ENCODE assay signal across 9 mouse cellular contexts in genomic region chr4:152266236-152266895, GRCm38 (mm10). TPM values are rescaled to one million over a fixed set of nuclear protein-coding genes. Genes with fewer than 3 reads are reported as not detected.
DNase-seq lines count a peak whose midpoint lies in the region; ATAC-seq lines count a peak whose summit lies in the region.
"Had no signal": no experiment of that assay in that cellular context is flagged by ENCODE, and none has a peak within 500 bp of the region (broad histone marks: within the 10 kb centered on the region; RNA-seq: fewer than 3 reads in every experiment).

No protein-coding gene starts in this region.

- H3K27ac ChIP-seq in embryonic facial prominence, embryonic 14.5 days (replicated peaks; ENCODE audit: low read depth, low read length): peak overlapping the region; percentile 35
- H3K27ac ChIP-seq: limb, embryonic 12.5 days had no signal

- no peak overlapping the region for H3K9ac ChIP-seq in embryonic facial prominence, embryonic 14.5 days (ENCODE audit: low read depth, low read length)
- H3K9ac ChIP-seq: limb, embryonic 12.5 days had no signal

- no peak overlapping the region for H3K4me3 ChIP-seq in embryonic facial prominence, embryonic 14.5 days (ENCODE audit: low read depth, low read length)
- H3K4me3 ChIP-seq: limb, embryonic 12.5 days had no signal

- H3K4me1 ChIP-seq in embryonic facial prominence, embryonic 14.5 days (ENCODE audit: control insufficient read depth, insufficient read depth, low read length): peaks cover 18% of the 10 kb centered on the region

- no peak for ATAC-seq in embryonic facial prominence, embryonic 14.5 days (ENCODE audit: low read depth)

- H3K4me2 ChIP-seq in embryonic facial prominence, embryonic 14.5 days (ENCODE audit: low read depth, low read length): no peak overlapping the region
- H3K4me2 ChIP-seq: limb, embryonic 12.5 days had no signal

- no peaks in the 10 kb centered on the region for H3K9me3 ChIP-seq in embryonic facial prominence, embryonic 14.5 days (ENCODE audit: control insufficient read depth, low read length)
- H3K9me3 ChIP-seq: limb, embryonic 12.5 days had no signal

- 52% methylated on average over 10 of the region's 10 CpGs for WGBS in embryonic facial prominence, embryonic 14.5 days

- DNase-seq in adrenal gland, adult 2 months: peak; percentile 31
- no peak for DNase-seq in adrenal gland, postnatal 4 days (ENCODE audit: low spot score in 2 of 2)
- peak; percentile 55 to 63 for DNase-seq in left cerebral cortex, adult 18-20 months (ENCODE audit: low spot score in 2 of 2)
- no peak for DNase-seq in left cerebral cortex, adult 11 months (ENCODE audit: low spot score)
- DNase-seq in embryonic facial prominence, embryonic 14.5 days (ENCODE audit: low spot score): peak; percentile 39
- peak; percentile 56 for DNase-seq in heart, postnatal 4 days
- DNase-seq in embryo, embryonic 9.5 days (ENCODE audit: extremely low spot score): no peak
- no peak for DNase-seq in retina, postnatal 1 day

- H3K36me3 ChIP-seq in embryonic facial prominence, embryonic 14.5 days (ENCODE audit: control insufficient read depth, insufficient read depth, low read length): no peaks in the 10 kb centered on the region
- H3K36me3 ChIP-seq: limb, embryonic 12.5 days had no signal

- H3K27me3 ChIP-seq in embryonic facial prominence, embryonic 14.5 days (replicated peaks; ENCODE audit: control insufficient read depth, insufficient read depth, low read length): no peaks in the 10 kb centered on the region

RNA-seq across cellular contexts. Expression of gene Gpr153, which starts 7.7 kb away (rescaled TPM):
- total RNA-seq in adrenal gland, adult 2 months (2021): 1 to 10 TPM; 3.5 to 8.3 TPM
- polyA plus RNA-seq in adrenal gland, adult 2 months (2012; rRNA removed): 16.6 and 22.4 TPM in 2 replicates
- 10 to 100 TPM; 13.9 to 15.5 TPM for total RNA-seq in adrenal gland, postnatal 4 days (2021)
- total RNA-seq in left cerebral cortex, adult 18-20 months (2021): 10 to 100 TPM; 26.8 to 33.4 TPM
- polyA plus RNA-seq in embryonic facial prominence, embryonic 14.5 days (2014; fragmentation: Nextera tagmentation; extraction: Ambion mirVana): 36.7 and 40.7 TPM in 2 replicates
- 10 to 100 TPM; 30.1 to 30.6 TPM for total RNA-seq in heart, postnatal 4 days (2021)

RNA-seq across cellular contexts. Expression of gene Hes3, which starts 25.1 kb away (rescaled TPM):
- not detected for total RNA-seq in adrenal gland, adult 2 months (2021)
- polyA plus RNA-seq in adrenal gland, adult 2 months (2012; rRNA removed): 0.30 TPM in 1 of 2 replicates, not detected in the other
- not detected for total RNA-seq in adrenal gland, postnatal 4 days (2021)
- total RNA-seq in left cerebral cortex, adult 18-20 months (2021): not detected
- not detected in 2 replicates for polyA plus RNA-seq in embryonic facial prominence, embryonic 14.5 days (2014; fragmentation: Nextera tagmentation; extraction: Ambion mirVana)
- not detected for total RNA-seq in heart, postnatal 4 days (2021)
- polyA plus RNA-seq: limb, embryonic 12.5 days had no signal

RNA-seq across cellular contexts. Expression of gene Icmt, which starts 30.7 kb away (rescaled TPM):
- total RNA-seq in adrenal gland, adult 2 months (2021): 10 to 100 TPM; 34.6 to 49.1 TPM
- polyA plus RNA-seq in adrenal gland, adult 2 months (2012; rRNA removed): 39.5 and 48.3 TPM in 2 replicates
- 10 to 100 TPM; 35.4 to 35.5 TPM for total RNA-seq in adrenal gland, postnatal 4 days (2021)
- total RNA-seq in left cerebral cortex, adult 18-20 months (2021): 10 to 100 TPM; 49.8 to 58.4 TPM
- 25.1 and 26.9 TPM in 2 replicates for polyA plus RNA-seq in embryonic facial prominence, embryonic 14.5 days (2014; fragmentation: Nextera tagmentation; extraction: Ambion mirVana)
- total RNA-seq in heart, postnatal 4 days (2021): 10 to 100 TPM; 32.1 to 33.3 TPM

RNA-seq across cellular contexts. Expression of gene Rnf207, which starts 52.4 kb away (rescaled TPM):
- 1 to 10 TPM in 1 of 2 experiments, under 1 TPM in 1; 0.84 to 1.1 TPM for total RNA-seq in adrenal gland, adult 2 months (2021)
- polyA plus RNA-seq in adrenal gland, adult 2 months (2012; rRNA removed): 0.26 and 0.67 TPM in 2 replicates
- 1 to 10 TPM; 1.2 to 1.3 TPM for total RNA-seq in adrenal gland, postnatal 4 days (2021)
- 10 to 100 TPM; 18.9 to 20.8 TPM for total RNA-seq in left cerebral cortex, adult 18-20 months (2021)
- polyA plus RNA-seq in embryonic facial prominence, embryonic 14.5 days (2014; fragmentation: Nextera tagmentation; extraction: Ambion mirVana): 0.56 and 0.84 TPM in 2 replicates
- total RNA-seq in heart, postnatal 4 days (2021): 100 to 1,000 TPM; 105 to 116 TPM

RNA-seq across cellular contexts. Expression of gene Rpl22, which starts 59.2 kb away (rescaled TPM):
- 100 to 1,000 TPM; 401 to 498 TPM for total RNA-seq in adrenal gland, adult 2 months (2021)
- polyA plus RNA-seq in adrenal gland, adult 2 months (2012; rRNA removed): 12.3 and 12.5 TPM in 2 replicates
- 100 to 1,000 TPM; 608 to 640 TPM for total RNA-seq in adrenal gland, postnatal 4 days (2021)
- 100 to 1,000 TPM; 162 to 191 TPM for total RNA-seq in left cerebral cortex, adult 18-20 months (2021)
- 395 and 470 TPM in 2 replicates for polyA plus RNA-seq in embryonic facial prominence, embryonic 14.5 days (2014; fragmentation: Nextera tagmentation; extraction: Ambion mirVana)
- 100 to 1,000 TPM; 312 to 319 TPM for total RNA-seq in heart, postnatal 4 days (2021)

Comparison
In these comparisons a context has a peak if more than half of its experiments do, and no peak if none do; other contexts are left out.
1. DNase-seq: peak in adrenal gland, adult 2 months (single experiment), left cerebral cortex, adult 18-20 months (2 of 2), embryonic facial prominence, embryonic 14.5 days (single experiment) and heart, postnatal 4 days (single experiment); none in adrenal gland, postnatal 4 days (0 of 2), left cerebral cortex, adult 11 months (single experiment), embryo, embryonic 9.5 days (single experiment) and retina, postnatal 1 day (single experiment).